Mouse (Mus musculus) myocyte (in vitro differentiated cells): Measurements from ENCODE around the gene Nr1d1.

Experiments used
- CEBPB ChIP-seq: IDR thresholded peaks from 2 replicates; pipeline ENCODE4 v1.6.1; 2011; ENCODE audit warnings: mild to moderate bottlenecking, moderate library complexity; ENCODE audit not compliant: poor library complexity, insufficient read depth, severe bottlenecking
- MAX ChIP-seq: IDR thresholded peaks from one replicate; pipeline ENCODE4 v1.6.1; 2011; ENCODE audit warnings: low read depth, mild to moderate bottlenecking, control low read depth
- MYOD1 ChIP-seq, 3 experiments: IDR thresholded peaks; one replicate each; pipeline ENCODE4 v1.6.1; 2011; ENCODE audit warnings: control low read depth in 2 of 3, low read depth in 2 of 3, mild to moderate bottlenecking in 2 of 3, moderate library complexity in 1 of 3; ENCODE audit not compliant: insufficient read length in 2 of 3, control insufficient read depth in 1 of 3
- POLR2A ChIP-seq: IDR thresholded peaks from one replicate; pipeline ENCODE4 v1.6.1; 2011; ENCODE audit warnings: low read depth, mild to moderate bottlenecking, control low read depth, moderate library complexity; ENCODE audit not compliant: insufficient read length
- POLR2AphosphoS2 ChIP-seq: IDR thresholded peaks from one replicate; pipeline ENCODE4 v1.6.1; 2011; ENCODE audit warnings: low read depth, control low read depth; ENCODE audit not compliant: insufficient read length

DNA sequence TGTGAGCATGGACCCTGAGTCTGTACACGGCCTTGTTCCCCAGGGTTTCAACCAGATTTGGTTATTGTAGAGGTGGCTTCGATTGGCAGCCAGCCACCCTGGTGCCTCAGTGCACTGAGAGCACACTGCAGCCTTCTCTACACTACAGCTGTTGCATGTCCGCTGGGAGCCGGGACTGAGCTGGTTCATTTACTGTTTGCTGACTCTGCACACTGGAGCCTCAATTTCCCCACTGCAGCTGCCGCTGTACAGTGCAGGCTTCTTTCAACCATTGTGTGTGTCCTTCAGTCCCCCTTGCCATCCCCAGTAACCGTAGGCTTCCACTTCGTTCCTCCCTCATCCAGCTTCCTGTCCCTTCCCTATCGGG is 35.1 kb downstream of the Nr1d1 start:
- TF ChIP-seq MAX = no peak
- no peak for TF ChIP-seq POLR2A
- TF ChIP-seq CEBPB = no peak
- TF ChIP-seq POLR2AphosphoS2 = no peak
- peak in 1 of 3 experiments; percentile 23 for TF ChIP-seq MYOD1 (IDR thresholded peaks at IDR 0.05; ENCODE audit: control insufficient read depth in 1 of 3, insufficient read length in 2 of 3, low read depth in 2 of 3)
